Mouse (Mus musculus): ENCODE data around the gene Chl1. TPM values are rescaled to one million over a fixed set of nuclear protein-coding genes. Genes with fewer than 3 reads are reported as not detected.

Chl1 gene
- polyA plus RNA-seq (2012; rRNA removed; ENCODE audit: low replicate concordance) = 0.11 and 0.24 TPM in 2 replicates

GRCm38 (mm10) chr6:103510392-103511289 is at the start of gene Chl1:
Gene Chl1 (plus strand): TSS chr6:103510586.

